Mouse (Mus musculus) ES-E14 (cell line): ENCODE data around the gene Rhob.

ENCODE experiments used
- CHD2 ChIP-seq: IDR thresholded peaks from 2 replicates; pipeline ENCODE4 v1.6.1; 2014; ENCODE audit warnings: mild to moderate bottlenecking, low read depth, low read length, inconsistent platforms
- MAFK ChIP-seq: IDR thresholded peaks from 2 replicates; pipeline ENCODE4 v1.6.1; 2014; ENCODE audit warnings: mild to moderate bottlenecking, low read depth, low read length, inconsistent platforms; ENCODE audit not compliant: insufficient read depth
- ZNF384 ChIP-seq: IDR thresholded peaks from 2 replicates; pipeline ENCODE4 v1.6.1; 2012; ENCODE audit warnings: low read depth, low read length, inconsistent platforms

DNA sequence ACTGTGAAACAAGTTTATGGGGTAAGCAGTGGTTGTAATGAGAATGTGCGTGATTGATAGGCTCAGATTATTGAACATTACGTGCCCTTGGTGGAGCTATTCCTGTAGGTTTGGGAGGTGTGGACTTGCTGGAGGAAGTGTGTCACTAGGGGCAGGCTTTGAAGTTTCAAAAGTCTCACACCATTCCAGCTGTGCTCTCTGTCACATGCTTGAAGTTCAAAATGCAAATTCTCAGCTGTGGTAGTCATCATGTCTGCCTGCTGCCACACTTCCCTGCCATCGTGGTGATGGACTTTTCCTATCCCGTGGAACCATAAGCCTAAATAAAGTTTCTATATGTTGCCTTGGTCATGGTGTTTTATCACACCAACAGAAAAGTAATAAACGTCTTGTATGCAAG, 28.0 kb upstream of the Rhob start:
- TF ChIP-seq CHD2 (no peak), ZNF384 (no peak), MAFK (no peak)
